Mouse (Mus musculus) duodenum, adult 2 months (tissue): ENCODE data around the gene Defb35. TPM values are rescaled to one million over a fixed set of nuclear protein-coding genes. Genes with fewer than 3 reads are reported as not detected.

Experiments
- polyA plus RNA-seq: library from polyadenylated mRNA; depleted of rRNA; stranded (reverse); fragments of >200 nt; gene quantifications from 2 replicates; pipeline ENCODE4 v1.2.3, GENCODE M21; 2012; ENCODE audit warnings: low replicate concordance; rRNA removed

Gene Defb35
- polyA plus RNA-seq: not detected in 2 replicates

GRCm38 (mm10) chr8:21938052-21938451, at the start of gene Defb35:
Gene Defb35 (plus strand): TSS chr8:21938352.

GRCm38 (mm10) chr8:21906290-21906689, 31.9 kb upstream of the Defb35 start, which contains the start of gene Defb11:
Gene Defb11 (minus strand): TSS chr8:21906412.

GRCm38 (mm10) chr8:21932610-21933009, 5.5 kb upstream of the Defb35 start, which contains the start of gene Defb15:
Gene Defb15 (minus strand): TSS chr8:21932710.

GRCm38 (mm10) chr8:21946462-21946861, 8.3 kb downstream of the Defb35 start, which contains the start of gene Defb13:
Gene Defb13 (plus strand): TSS chr8:21946762.

GRCm38 (mm10) chr8:21958414-21958813, 20.3 kb downstream of the Defb35 start, which contains the start of gene Fam90a1a:
Gene Fam90a1a (plus strand): TSS chr8:21958714.

GRCm38 (mm10) chr8:21969475-21969874, 31.3 kb downstream of the Defb35 start, which contains the start of gene Ccdc70:
Gene Ccdc70 (plus strand): TSS chr8:21969775.

Other genes starting within 250 kb of the Defb35 start
- gene AY761184, start 234.7 kb upstream of the Defb35 start, polyA plus RNA-seq: 130 and 525 TPM in 2 replicates
- gene Defa24, start 203.9 kb upstream of the Defb35 start, polyA plus RNA-seq: 1,037 and 1,891 TPM in 2 replicates
- gene Defb50, start 114.8 kb upstream of the Defb35 start, polyA plus RNA-seq: not detected in 2 replicates
- not detected in 2 replicates for gene Defb2, start 98.4 kb upstream of the Defb35 start, polyA plus RNA-seq
- gene Defb10, start 79.5 kb upstream of the Defb35 start, polyA plus RNA-seq: not detected in 2 replicates
- gene Defb9, start 52.9 kb upstream of the Defb35 start, polyA plus RNA-seq: not detected in 2 replicates
- not detected in 2 replicates for gene Defb11, start 31.9 kb upstream of the Defb35 start, polyA plus RNA-seq
- gene Defb15, start 5.6 kb upstream of the Defb35 start, polyA plus RNA-seq: not detected in 2 replicates
- gene Defb13, start 8.4 kb downstream of the Defb35 start, polyA plus RNA-seq: not detected in 2 replicates
- not detected in 2 replicates for gene Fam90a1a, start 20.4 kb downstream of the Defb35 start, polyA plus RNA-seq
- gene Ccdc70, start 31.4 kb downstream of the Defb35 start, polyA plus RNA-seq: not detected in 2 replicates
- gene Atp7b, start 122.0 kb downstream of the Defb35 start, polyA plus RNA-seq: 4.4 and 9.0 TPM in 2 replicates
- 0.56 and 0.95 TPM in 2 replicates for gene Alg11, start 122.4 kb downstream of the Defb35 start, polyA plus RNA-seq
- 0.05 and 0.22 TPM in 2 replicates for gene Nek5, start 186.7 kb downstream of the Defb35 start, polyA plus RNA-seq
- 2.3 and 2.8 TPM in 2 replicates for gene Nek3, start 228.1 kb downstream of the Defb35 start, polyA plus RNA-seq
- gene Ckap2, start 247.5 kb downstream of the Defb35 start, polyA plus RNA-seq: 1.3 and 1.9 TPM in 2 replicates